In genomic region chr7:140902036-140902875, GRCm38 (mm10) we compare ENCODE assay signal across 12 mouse cellular contexts. TPM values are rescaled to one million over a fixed set of nuclear protein-coding genes. Genes with fewer than 3 reads are reported as not detected.
A peak's percentile ranks its signal among the peaks of the same experiment; 100 is the strongest.
DNase-seq lines count a peak whose midpoint lies in the region; ATAC-seq and TF ChIP-seq lines count a peak whose summit lies in the region.
"Had no signal": no experiment of that assay in that cellular context is flagged by ENCODE, and none has a peak within 500 bp of the region (broad histone marks: within the 10 kb centered on the region; RNA-seq: fewer than 3 reads in every experiment).

No protein-coding gene starts in this region.

- no peak for DNase-seq in hindbrain, embryonic 10.5 days (ENCODE audit: low spot score)
- DNase-seq in hindbrain, embryonic 11.5 days (ENCODE audit: low spot score) = no peak
- peak; percentile 42 for DNase-seq in embryonic facial prominence, embryonic 10.5 days (ENCODE audit: low spot score)
- DNase-seq in limb, embryonic 10.5 days (ENCODE audit: low spot score) = no peak
- DNase-seq in Muller cell, postnatal 12 days (ENCODE audit: inconsistent ontology term) = no peak
- DNase-seq in layer of hippocampus, adult 18-20 months (ENCODE audit: low spot score in 2 of 2) = no peak

- no peak for TF ChIP-seq POLR2A in ES-Bruce4 (IDR thresholded peaks at IDR 0.05; ENCODE audit: insufficient read depth, low read length)

- no peak for TF ChIP-seq CTCF in ES-Bruce4 (IDR thresholded peaks at IDR 0.05; ENCODE audit: low read depth, low read length)

- TF ChIP-seq EP300 in ES-Bruce4 (IDR thresholded peaks at IDR 0.05; ENCODE audit: insufficient read depth, low read depth, low read length) = no peak

- ATAC-seq in hindbrain, embryonic 11.5 days (ENCODE audit: low FRiP score) = no peak

- 0 out of 2 replicates have a peak, but pooled peaks cover 3% of the 10 kb centered on the region for H3K27me3 ChIP-seq in hindbrain, embryonic 10.5 days (ENCODE audit: insufficient read depth, poor library complexity, severe bottlenecking)
- H3K27me3 ChIP-seq in hindbrain, embryonic 11.5 days (ENCODE audit: control insufficient read depth, insufficient read depth, low read length) = no peaks in the 10 kb centered on the region
- no peaks in the 10 kb centered on the region for H3K27me3 ChIP-seq in ES-Bruce4 (ENCODE audit: control insufficient read depth, insufficient read depth, low read length, poor library complexity, severe bottlenecking)
- H3K27me3 ChIP-seq in embryonic facial prominence, embryonic 10.5 days (replicated peaks; ENCODE audit: low read depth, poor library complexity, severe bottlenecking) = no peaks in the 10 kb centered on the region
- H3K27me3 ChIP-seq in limb, embryonic 10.5 days (ENCODE audit: low read depth, poor library complexity, severe bottlenecking) = no peaks in the 10 kb centered on the region

- H3K36me3 ChIP-seq in hindbrain, embryonic 10.5 days = peaks cover 30% of the 10 kb centered on the region
- H3K36me3 ChIP-seq in hindbrain, embryonic 11.5 days (ENCODE audit: control insufficient read depth, insufficient read depth, low read length) = peaks cover 6% of the 10 kb centered on the region; the same call in 1 of the 2 replicates
- H3K36me3 ChIP-seq in ES-Bruce4 (ENCODE audit: control insufficient read depth, insufficient read depth, low read length, poor library complexity, severe bottlenecking) = peaks cover 3% of the 10 kb centered on the region
- peaks cover 23% of the 10 kb centered on the region for H3K36me3 ChIP-seq in embryonic facial prominence, embryonic 10.5 days (replicated peaks)
- peaks cover 35% of the 10 kb centered on the region for H3K36me3 ChIP-seq in limb, embryonic 10.5 days

- H3K4me1 ChIP-seq in hindbrain, embryonic 10.5 days (replicated peaks) = peaks cover 11% of the 10 kb centered on the region; the same call in 1 of the 2 replicates
- no peaks in the 10 kb centered on the region for H3K4me1 ChIP-seq in hindbrain, embryonic 11.5 days (replicated peaks; ENCODE audit: control insufficient read depth, insufficient read depth, low read length)
- H3K4me1 ChIP-seq in ES-Bruce4 (ENCODE audit: control insufficient read depth, insufficient read depth, low read length) = no peaks in the 10 kb centered on the region
- peaks cover 18% of the 10 kb centered on the region for H3K4me1 ChIP-seq in embryonic facial prominence, embryonic 10.5 days
- peaks cover 18% of the 10 kb centered on the region for H3K4me1 ChIP-seq in limb, embryonic 10.5 days

- peak overlapping the region; percentile 8 for H3K27ac ChIP-seq in hindbrain, embryonic 10.5 days
- H3K27ac ChIP-seq in hindbrain, embryonic 11.5 days (ENCODE audit: low read depth, low read length) = no peak overlapping the region
- H3K27ac ChIP-seq in ES-Bruce4 (ENCODE audit: insufficient read depth, low read length) = no peak overlapping the region
- H3K27ac ChIP-seq in embryonic facial prominence, embryonic 10.5 days (replicated peaks) = peak overlapping the region; percentile 54
- H3K27ac ChIP-seq in limb, embryonic 10.5 days = peak overlapping the region; percentile 31; the same call in 1 of the 2 replicates
- H3K27ac ChIP-seq: layer of hippocampus, adult 2 months had no signal

- no peak overlapping the region for H3K9ac ChIP-seq in hindbrain, embryonic 11.5 days (ENCODE audit: low read depth, low read length)
- H3K9ac ChIP-seq in ES-Bruce4 (ENCODE audit: low read depth, poor library complexity, severe bottlenecking) = 0 out of 2 replicates have a peak overlapping the region, but pooled peaks have one; percentile 4

- WGBS in hindbrain, embryonic 10.5 days = 79% methylated on average over 15 of the region's 15 CpGs
- 79% methylated on average over 15 of the region's 15 CpGs for WGBS in hindbrain, embryonic 11.5 days
- 54% methylated on average over 15 of the region's 15 CpGs for WGBS in embryonic facial prominence, embryonic 10.5 days
- WGBS in limb, embryonic 10.5 days = 76% methylated on average over 15 of the region's 15 CpGs

- no peaks in the 10 kb centered on the region for H3K9me3 ChIP-seq in hindbrain, embryonic 10.5 days
- H3K9me3 ChIP-seq in hindbrain, embryonic 11.5 days (ENCODE audit: control insufficient read depth, low read length) = no peaks in the 10 kb centered on the region
- H3K9me3 ChIP-seq in ES-Bruce4 (replicated peaks; ENCODE audit: control insufficient read depth, insufficient read depth, low read length, poor library complexity, severe bottlenecking) = no peaks in the 10 kb centered on the region
- no peaks in the 10 kb centered on the region for H3K9me3 ChIP-seq in embryonic facial prominence, embryonic 10.5 days
- no peaks in the 10 kb centered on the region for H3K9me3 ChIP-seq in limb, embryonic 10.5 days (replicated peaks)

- H3K4me3 ChIP-seq in hindbrain, embryonic 10.5 days = no peak overlapping the region
- no peak overlapping the region for H3K4me3 ChIP-seq in hindbrain, embryonic 11.5 days (ENCODE audit: low read depth, low read length)
- no peak overlapping the region for H3K4me3 ChIP-seq in ES-Bruce4 (ENCODE audit: low read depth, low read length)
- H3K4me3 ChIP-seq in embryonic facial prominence, embryonic 10.5 days = no peak overlapping the region
- no peak overlapping the region for H3K4me3 ChIP-seq in limb, embryonic 10.5 days
- H3K4me3 ChIP-seq: layer of hippocampus, adult 2 months had no signal

- H3K4me2 ChIP-seq in hindbrain, embryonic 11.5 days (replicated peaks; ENCODE audit: low read depth, low read length) = no peak overlapping the region

RNA-seq across cellular contexts. Expression of gene Cox8b, which starts 2.0 kb away (rescaled TPM):
- not detected in 2 replicates for polyA plus RNA-seq in hindbrain, embryonic 10.5 days (2016; fragmentation: Nextera tagmentation; extraction: Ambion mirVana)
- 0.86 TPM in 1 of 2 replicates, not detected in the other for polyA plus RNA-seq in hindbrain, embryonic 11.5 days (2014; fragmentation: Nextera tagmentation; extraction: Ambion mirVana)
- not detected in 2 replicates for polyA plus RNA-seq in ES-Bruce4 (2011; ENCODE audit: insufficient read depth, insufficient read length, low read depth, missing spikeins)
- polyA plus RNA-seq in embryonic facial prominence, embryonic 10.5 days (2016; fragmentation: Nextera tagmentation; extraction: Ambion mirVana) = not detected in 2 replicates
- 0.49 TPM in 1 of 2 replicates, not detected in the other for polyA plus RNA-seq in limb, embryonic 10.5 days (2016; fragmentation: Nextera tagmentation; extraction: Ambion mirVana)
- total RNA-seq in layer of hippocampus, adult 18-20 months (2021) = 1 to 10 TPM; 1.2 to 3.7 TPM
- total RNA-seq: CH12.LX; common myeloid progenitor, adult 5-6 weeks had no signal
- polyA plus RNA-seq: forebrain, embryonic 11.5 days; hindbrain, embryonic 16.5 days had no signal

RNA-seq across cellular contexts. Expression of gene Nlrp6, which starts 18.4 kb away (rescaled TPM):
- 0.21 TPM in 1 of 2 replicates, not detected in the other for polyA plus RNA-seq in hindbrain, embryonic 10.5 days (2016; fragmentation: Nextera tagmentation; extraction: Ambion mirVana)
- polyA plus RNA-seq in hindbrain, embryonic 11.5 days (2014; fragmentation: Nextera tagmentation; extraction: Ambion mirVana) = 0.06 and 0.17 TPM in 2 replicates
- polyA plus RNA-seq in ES-Bruce4 (2011; ENCODE audit: insufficient read depth, insufficient read length, low read depth, missing spikeins) = not detected in 2 replicates
- 0.19 TPM in 1 of 2 replicates, not detected in the other for polyA plus RNA-seq in embryonic facial prominence, embryonic 10.5 days (2016; fragmentation: Nextera tagmentation; extraction: Ambion mirVana)
- polyA plus RNA-seq in limb, embryonic 10.5 days (2016; fragmentation: Nextera tagmentation; extraction: Ambion mirVana) = 0.06 and 0.26 TPM in 2 replicates
- under 1 TPM; 0.48 to 0.50 TPM for total RNA-seq in layer of hippocampus, adult 18-20 months (2021)

RNA-seq across cellular contexts. Expression of gene Sirt3, which starts 20.1 kb away (rescaled TPM):
- 27.3 and 28.3 TPM in 2 replicates for polyA plus RNA-seq in hindbrain, embryonic 10.5 days (2016; fragmentation: Nextera tagmentation; extraction: Ambion mirVana)
- polyA plus RNA-seq in hindbrain, embryonic 11.5 days (2014; fragmentation: Nextera tagmentation; extraction: Ambion mirVana) = 21.6 and 23.3 TPM in 2 replicates
- polyA plus RNA-seq in ES-Bruce4 (2011; ENCODE audit: insufficient read depth, insufficient read length, low read depth, missing spikeins) = 17.4 and 17.9 TPM in 2 replicates
- polyA plus RNA-seq in embryonic facial prominence, embryonic 10.5 days (2016; fragmentation: Nextera tagmentation; extraction: Ambion mirVana) = 22.6 and 24.5 TPM in 2 replicates
- 25.4 and 27.6 TPM in 2 replicates for polyA plus RNA-seq in limb, embryonic 10.5 days (2016; fragmentation: Nextera tagmentation; extraction: Ambion mirVana)
- 10 to 100 TPM; 75.3 to 75.8 TPM for total RNA-seq in layer of hippocampus, adult 18-20 months (2021)

RNA-seq across cellular contexts. Expression of gene Psmd13, which starts 20.5 kb away (rescaled TPM):
- polyA plus RNA-seq in hindbrain, embryonic 10.5 days (2016; fragmentation: Nextera tagmentation; extraction: Ambion mirVana) = 325 and 344 TPM in 2 replicates
- 182 and 243 TPM in 2 replicates for polyA plus RNA-seq in hindbrain, embryonic 11.5 days (2014; fragmentation: Nextera tagmentation; extraction: Ambion mirVana)
- 246 and 251 TPM in 2 replicates for polyA plus RNA-seq in ES-Bruce4 (2011; ENCODE audit: insufficient read depth, insufficient read length, low read depth, missing spikeins)
- polyA plus RNA-seq in embryonic facial prominence, embryonic 10.5 days (2016; fragmentation: Nextera tagmentation; extraction: Ambion mirVana) = 332 TPM in 2 replicates
- polyA plus RNA-seq in limb, embryonic 10.5 days (2016; fragmentation: Nextera tagmentation; extraction: Ambion mirVana) = 353 and 364 TPM in 2 replicates
- total RNA-seq in layer of hippocampus, adult 18-20 months (2021) = 100 to 1,000 TPM; 104 to 112 TPM

RNA-seq across cellular contexts. Expression of gene Pgghg, which starts 38.9 kb away (rescaled TPM):
- 16.8 and 17.0 TPM in 2 replicates for polyA plus RNA-seq in hindbrain, embryonic 10.5 days (2016; fragmentation: Nextera tagmentation; extraction: Ambion mirVana)
- 9.7 and 10.6 TPM in 2 replicates for polyA plus RNA-seq in hindbrain, embryonic 11.5 days (2014; fragmentation: Nextera tagmentation; extraction: Ambion mirVana)
- 9.4 and 9.7 TPM in 2 replicates for polyA plus RNA-seq in ES-Bruce4 (2011; ENCODE audit: insufficient read depth, insufficient read length, low read depth, missing spikeins)
- 13.5 and 14.3 TPM in 2 replicates for polyA plus RNA-seq in embryonic facial prominence, embryonic 10.5 days (2016; fragmentation: Nextera tagmentation; extraction: Ambion mirVana)
- 11.4 and 15.4 TPM in 2 replicates for polyA plus RNA-seq in limb, embryonic 10.5 days (2016; fragmentation: Nextera tagmentation; extraction: Ambion mirVana)
- 1 to 10 TPM; 4.0 to 4.6 TPM for total RNA-seq in layer of hippocampus, adult 18-20 months (2021)

Comparison
In these comparisons a context has a peak if more than half of its experiments do, and no peak if none do; other contexts are left out.
1. H3K27ac ChIP-seq: peak in hindbrain, embryonic 10.5 days (single experiment), embryonic facial prominence, embryonic 10.5 days (single experiment) and limb, embryonic 10.5 days (single experiment); none in hindbrain, embryonic 11.5 days (single experiment) and ES-Bruce4 (single experiment).